Mouse (Mus musculus): ENCODE data around the gene Tmem184b.

DNA sequence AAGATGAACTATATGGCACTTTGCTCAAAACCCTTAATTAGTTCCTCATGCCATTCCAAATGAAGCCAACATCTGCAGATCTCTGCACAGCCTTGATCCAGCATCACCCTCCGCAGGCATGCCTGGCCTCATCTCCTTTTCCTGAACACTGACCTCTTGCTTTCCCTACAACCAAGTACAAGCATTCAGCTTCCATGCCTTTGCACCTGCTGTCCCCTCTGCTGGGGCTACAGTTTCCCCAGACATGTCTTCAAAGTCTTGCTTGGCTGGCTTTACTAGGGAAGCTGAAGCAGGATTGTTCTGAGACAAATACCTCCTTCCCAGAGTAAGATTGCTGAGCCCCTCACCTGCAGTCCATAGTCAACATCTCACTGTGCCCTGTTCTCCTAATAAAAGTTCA, 908 bp upstream of the Tmem184b start:
- TF ChIP-seq TCF12 (IDR thresholded peaks at IDR 0.05; ENCODE audit: insufficient read depth, poor library complexity, severe bottlenecking) (no peak), MAX (IDR thresholded peaks at IDR 0.05; ENCODE audit: low read depth) (no peak), E2F4 (IDR thresholded peaks at IDR 0.05; ENCODE audit: insufficient read depth) (no peak), POLR2A (IDR thresholded peaks at IDR 0.05; ENCODE audit: insufficient read length, low read depth) (no peak), TCF3 (IDR thresholded peaks at IDR 0.05; ENCODE audit: insufficient read length, low read depth) (no peak), SRF (IDR thresholded peaks at IDR 0.05; ENCODE audit: control insufficient read depth, insufficient read length, low read depth) (no peak), CEBPB (IDR thresholded peaks at IDR 0.05; ENCODE audit: insufficient read depth, poor library complexity, severe bottlenecking) (no peak)

Measured in myocyte (in vitro differentiated cells).